Mouse (Mus musculus) embryonic facial prominence, embryonic 15.5 days (tissue): ENCODE results near the gene Caskin1. TPM values are rescaled to one million over a fixed set of nuclear protein-coding genes. Genes with fewer than 3 reads are reported as not detected.

Experiments used
- ATAC-seq: fragments of 200-750 bp; cut with Nextera tagmentation; 2 replicates; pipeline ENCODE4 v1.8.0; 2017; ENCODE audit warnings: low read depth, moderate TSS enrichment; ENCODE audit not compliant: insufficient number of reproducible peaks, low FRiP score, low TSS enrichment
- H3K27ac ChIP-seq: fragments of 300-500 bp; sonication (generic); replicated peaks from 2 replicates; pipeline ENCODE4 v1.5.1; 2015; ENCODE audit warnings: mild to moderate bottlenecking, inconsistent platforms
- H3K27me3 ChIP-seq: fragments of 300-500 bp; sonication (generic); 2 replicates; pipeline ENCODE4 v1.6.1; 2015; ENCODE audit warnings: inconsistent platforms
- H3K36me3 ChIP-seq: fragments of 300-500 bp; sonication (generic); 2 replicates; pipeline ENCODE4 v1.6.1; 2015; ENCODE audit warnings: mild to moderate bottlenecking, inconsistent platforms
- H3K4me1 ChIP-seq: fragments of 300-500 bp; sonication (generic); 2 replicates; pipeline ENCODE4 v1.6.1; 2015; ENCODE audit warnings: inconsistent platforms
- H3K4me2 ChIP-seq: fragments of 300-500 bp; sonication (generic); replicated peaks from 2 replicates; pipeline ENCODE4 v1.6.1; 2015; ENCODE audit warnings: mild to moderate bottlenecking, inconsistent platforms
- H3K4me3 ChIP-seq: fragments of 300-500 bp; sonication (generic); replicated peaks from 2 replicates; pipeline ENCODE4 v1.5.1; 2015; ENCODE audit warnings: mild to moderate bottlenecking, inconsistent platforms
- H3K9ac ChIP-seq: fragments of 300-500 bp; sonication (generic); 2 replicates; pipeline ENCODE4 v1.6.1; 2015; ENCODE audit warnings: inconsistent platforms
- H3K9me3 ChIP-seq: fragments of 300-500 bp; sonication (generic); replicated peaks from 2 replicates; pipeline ENCODE4 v1.6.1; 2016; ENCODE audit warnings: inconsistent platforms
- WGBS: fragments of 180-500 bp; shearing (Covaris S2); methylation state at CpG from one replicate; pipeline ENCODE4 v1.1.7; 2015; 5-methylcytosine and 5-hydroxymethylcytosine counted together
- polyA plus RNA-seq: library from polyadenylated mRNA; unstranded; fragments of >200 nt; fragmentation: Nextera tagmentation; extraction: Ambion mirVana; gene quantifications from 2 replicates; pipeline ENCODE4 v1.2.1, GENCODE M21; 2015

Gene Caskin1
- 2.5 and 4.0 TPM in 2 replicates for polyA plus RNA-seq

GRCm38 (mm10) chr17:24488186-24488661 is at the start of gene Caskin1:
TSS of gene Caskin1 (plus strand) at chr17:24488601.
- Histone ChIP-seq H3K9ac (peak within 1 kb of the TSS; percentile 68), H3K27me3 (peaks cover 23% of the 10 kb centered on the region), H3K36me3 (no peaks in the 10 kb centered on the region), H3K4me1 (peaks cover 22% of the 10 kb centered on the region), H3K4me3 (peak within 1 kb of the TSS; percentile 68), H3K27ac (0 out of 2 replicates have a peak within 1 kb of the TSS, but pooled peaks have one; percentile 34), H3K9me3 (no peaks in the 10 kb centered on the region), H3K4me2 (peak within 1 kb of the TSS; percentile 98)
- WGBS, result 1% methylated on average over 45 of the region's 45 CpGs
- peak; percentile 25; the same call in 1 of the 2 replicates for ATAC-seq

GRCm38 (mm10) chr17:24440377-24440776 is 48.0 kb upstream of the Caskin1 start:
- Histone ChIP-seq H3K27ac (no peak overlapping the region), H3K9me3 (no peaks in the 10 kb centered on the region), H3K9ac (no peak overlapping the region), H3K27me3 (no peaks in the 10 kb centered on the region), H3K4me1 (no peaks in the 10 kb centered on the region), H3K4me2 (no peak overlapping the region), H3K36me3 (peaks cover 55% of the 10 kb centered on the region), H3K4me3 (no peak overlapping the region)
- WGBS, result 86% methylated on average over 8 of the region's 8 CpGs
- ATAC-seq, result no peak

GRCm38 (mm10) chr17:24441148-24441547 is 47.3 kb upstream of the Caskin1 start:
- Histone ChIP-seq H3K9ac (no peak overlapping the region), H3K4me2 (no peak overlapping the region), H3K9me3 (no peaks in the 10 kb centered on the region), H3K4me1 (no peaks in the 10 kb centered on the region), H3K27ac (no peak overlapping the region), H3K4me3 (no peak overlapping the region), H3K27me3 (no peaks in the 10 kb centered on the region), H3K36me3 (peaks cover 63% of the 10 kb centered on the region)
- WGBS, result 61% methylated on average over 2 of the region's 2 CpGs
- ATAC-seq, result no peak

- no peaks in the 10 kb centered on the region for H3K27me3 ChIP-seq
- H3K4me1 ChIP-seq, result no peaks in the 10 kb centered on the region
- H3K9me3 ChIP-seq, result no peaks in the 10 kb centered on the region
- peaks cover 73% of the 10 kb centered on the region for H3K36me3 ChIP-seq
- H3K9ac ChIP-seq, result no peak overlapping the region
- WGBS, result 86% methylated on average over 14 of the region's 14 CpGs
- H3K27ac ChIP-seq, result no peak overlapping the region
- no peak for ATAC-seq
- H3K4me3 ChIP-seq, result no peak overlapping the region
- no peak overlapping the region for H3K4me2 ChIP-seq
Observed at GRCm38 (mm10) chr17:24442107-24442506, 46.3 kb upstream of the Caskin1 start.

GRCm38 (mm10) chr17:24442632-24443155 is 45.7 kb upstream of the Caskin1 start, which contains the start of gene Dnase1l2:
TSS of gene Dnase1l2 (minus strand) at chr17:24443105.
- ATAC-seq, result no peak

GRCm38 (mm10) chr17:24443409-24443808 is 45.0 kb upstream of the Caskin1 start:
- Histone ChIP-seq H3K36me3 (peaks cover 81% of the 10 kb centered on the region), H3K27me3 (no peaks in the 10 kb centered on the region), H3K9me3 (no peaks in the 10 kb centered on the region), H3K9ac (no peak overlapping the region), H3K4me1 (no peaks in the 10 kb centered on the region), H3K27ac (peak overlapping the region; percentile 55; the same call in 1 of the 2 replicates), H3K4me3 (no peak overlapping the region), H3K4me2 (no peak overlapping the region)
- WGBS, result 66% methylated on average over 4 of the region's 4 CpGs
- no peak for ATAC-seq

More at GRCm38 (mm10) chr17:24442632-24443155, 45.7 kb upstream of the Caskin1 start, which contains the start of gene Dnase1l2:
- H3K27me3 ChIP-seq, result no peaks in the 10 kb centered on the region
- no peaks in the 10 kb centered on the region for H3K9me3 ChIP-seq
- WGBS, result 58% methylated on average over 7 of the region's 7 CpGs
- no peaks in the 10 kb centered on the region for H3K4me1 ChIP-seq
- peak within 1 kb of the TSS; percentile 55; the same call in 1 of the 2 replicates for H3K27ac ChIP-seq
- H3K4me3 ChIP-seq, result no peak within 1 kb of the TSS
- H3K9ac ChIP-seq, result no peak within 1 kb of the TSS
- H3K4me2 ChIP-seq, result no peak within 1 kb of the TSS
- peaks cover 78% of the 10 kb centered on the region for H3K36me3 ChIP-seq

- H3K9me3 ChIP-seq, result no peaks in the 10 kb centered on the region
- H3K27ac ChIP-seq, result no peak overlapping the region
- no peak overlapping the region for H3K4me3 ChIP-seq
- H3K27me3 ChIP-seq, result no peaks in the 10 kb centered on the region
- no peak overlapping the region for H3K4me2 ChIP-seq
- H3K4me1 ChIP-seq, result no peaks in the 10 kb centered on the region
- ATAC-seq, result no peak
- 90% methylated on average over 8 of the region's 8 CpGs for WGBS
- no peak overlapping the region for H3K9ac ChIP-seq
- H3K36me3 ChIP-seq, result peaks cover 81% of the 10 kb centered on the region
Observed at GRCm38 (mm10) chr17:24446590-24446989, 41.8 kb upstream of the Caskin1 start.

- no peak overlapping the region for H3K27ac ChIP-seq
- no peak for ATAC-seq
- H3K36me3 ChIP-seq, result peaks cover 72% of the 10 kb centered on the region
- no peaks in the 10 kb centered on the region for H3K27me3 ChIP-seq
- peaks cover 12% of the 10 kb centered on the region; the same call in 1 of the 2 replicates for H3K4me1 ChIP-seq
- WGBS, result 93% methylated on average over 6 of the region's 6 CpGs
- no peaks in the 10 kb centered on the region for H3K9me3 ChIP-seq
- H3K9ac ChIP-seq, result no peak overlapping the region
- no peak overlapping the region for H3K4me3 ChIP-seq
- H3K4me2 ChIP-seq, result no peak overlapping the region
Observed at GRCm38 (mm10) chr17:24449507-24449906, 38.9 kb upstream of the Caskin1 start.

- Histone ChIP-seq H3K36me3 (peaks cover 55% of the 10 kb centered on the region), H3K27ac (no peak overlapping the region), H3K4me1 (peaks cover 18% of the 10 kb centered on the region; the same call in 1 of the 2 replicates), H3K4me3 (no peak overlapping the region), H3K9me3 (no peaks in the 10 kb centered on the region), H3K27me3 (no peaks in the 10 kb centered on the region), H3K4me2 (no peak overlapping the region), H3K9ac (no peak overlapping the region)
- 96% methylated on average over 6 of the region's 6 CpGs for WGBS
- no peak for ATAC-seq
Observed at GRCm38 (mm10) chr17:24451220-24451619, 37.2 kb upstream of the Caskin1 start.

- Histone ChIP-seq H3K27me3 (no peaks in the 10 kb centered on the region), H3K36me3 (peaks cover 33% of the 10 kb centered on the region), H3K4me1 (peaks cover 18% of the 10 kb centered on the region; the same call in 1 of the 2 replicates), H3K9me3 (no peaks in the 10 kb centered on the region), H3K9ac (no peak overlapping the region), H3K4me2 (peak overlapping the region; percentile 64), H3K4me3 (no peak overlapping the region; the same call in 1 of the 2 replicates), H3K27ac (no peak overlapping the region)
- WGBS, result 84% methylated on average over 2 of the region's 2 CpGs
- ATAC-seq, result no peak
Observed at GRCm38 (mm10) chr17:24453372-24453771, 35.0 kb upstream of the Caskin1 start.

GRCm38 (mm10) chr17:24454218-24454755 is 34.1 kb upstream of the Caskin1 start:
- Histone ChIP-seq H3K9ac (peak overlapping the region; percentile 90), H3K4me2 (peak overlapping the region; percentile 64), H3K27me3 (no peaks in the 10 kb centered on the region), H3K27ac (peak overlapping the region; percentile 98), H3K4me3 (peak overlapping the region; percentile 71), H3K9me3 (no peaks in the 10 kb centered on the region), H3K4me1 (peaks cover 18% of the 10 kb centered on the region; the same call in 1 of the 2 replicates), H3K36me3 (peaks cover 24% of the 10 kb centered on the region)
- 2% methylated on average over 14 of the region's 14 CpGs for WGBS
- no peak for ATAC-seq
